Mouse (Mus musculus): ENCODE results near the gene Arhgap29. TPM values are rescaled to one million over a fixed set of nuclear protein-coding genes. Genes with fewer than 3 reads are reported as not detected.

Gene Arhgap29
- total and polyA plus RNA-seq, 3 experiments = 1.2 to 25.1 (median 5.1) TPM

GRCm38 (mm10) chr3:121913476-121913875 lies 38.9 kb upstream of the Arhgap29 start:
- no peaks in the 10 kb centered on the region for H3K27me3 ChIP-seq (ENCODE audit: insufficient read depth, low read length)
- ATAC-seq (ENCODE audit: extremely low read depth, insufficient number of reproducible peaks, low FRiP score, poor library complexity, severe bottlenecking) = no peak
- no peak overlapping the region for H3K4me3 ChIP-seq (ENCODE audit: low read depth, low read length)
- H3K4me1 ChIP-seq (ENCODE audit: insufficient read depth, low read depth, low read length) = no peaks in the 10 kb centered on the region
- H3K9me3 ChIP-seq (replicated peaks) = no peaks in the 10 kb centered on the region
- TF ChIP-seq POLR2AphosphoS5 (IDR thresholded peaks at IDR 0.05; ENCODE audit: insufficient replicate concordance, low read depth, low read length) = no peak
- TF ChIP-seq TAL1 (conservative IDR thresholded peaks at IDR 0.05; ENCODE audit: low read depth, low read length) = no peak
- TF ChIP-seq GATA2 (IDR thresholded peaks at IDR 0.05; ENCODE audit: borderline replicate concordance, low read depth, low read length) = no peak
- TF ChIP-seq CTCF (IDR thresholded peaks at IDR 0.05; ENCODE audit: low read depth, low read length) = no peak
- TF ChIP-seq GATA1 (IDR thresholded peaks at IDR 0.05; ENCODE audit: borderline replicate concordance, low read length) = no peak
- no peaks in the 10 kb centered on the region for H3K36me3 ChIP-seq (replicated peaks)
- no peak for DNase-seq (ENCODE audit: low spot score)

- H3K27me3 ChIP-seq (ENCODE audit: insufficient read depth, low read length) = no peaks in the 10 kb centered on the region
- TF ChIP-seq TAL1 (conservative IDR thresholded peaks at IDR 0.05; ENCODE audit: low read depth, low read length) (no peak), GATA2 (IDR thresholded peaks at IDR 0.05; ENCODE audit: borderline replicate concordance, low read depth, low read length) (no peak), GATA1 (IDR thresholded peaks at IDR 0.05; ENCODE audit: borderline replicate concordance, low read length) (no peak), CTCF (IDR thresholded peaks at IDR 0.05; ENCODE audit: low read depth, low read length) (no peak), POLR2AphosphoS5 (IDR thresholded peaks at IDR 0.05; ENCODE audit: insufficient replicate concordance, low read depth, low read length) (no peak)
- DNase-seq (ENCODE audit: low spot score) (no peak), ATAC-seq (ENCODE audit: extremely low read depth, insufficient number of reproducible peaks, low FRiP score, poor library complexity, severe bottlenecking) (no peak)
- H3K4me1 ChIP-seq (ENCODE audit: insufficient read depth, low read depth, low read length) = no peaks in the 10 kb centered on the region
- no peaks in the 10 kb centered on the region for H3K9me3 ChIP-seq (replicated peaks)
- H3K36me3 ChIP-seq (replicated peaks) = no peaks in the 10 kb centered on the region
- no peak overlapping the region for H3K4me3 ChIP-seq (ENCODE audit: low read depth, low read length)
These were observed 37.7 kb upstream of the Arhgap29 start for GRCm38 (mm10) chr3:121914459-121915185.

- Histone ChIP-seq H3K27me3 (ENCODE audit: insufficient read depth, low read length) (no peaks in the 10 kb centered on the region), H3K4me1 (ENCODE audit: insufficient read depth, low read depth, low read length) (no peaks in the 10 kb centered on the region), H3K36me3 (replicated peaks) (no peaks in the 10 kb centered on the region), H3K4me3 (ENCODE audit: low read depth, low read length) (no peak overlapping the region), H3K9me3 (replicated peaks) (no peaks in the 10 kb centered on the region)
- DNase-seq (ENCODE audit: low spot score) (no peak), ATAC-seq (ENCODE audit: extremely low read depth, insufficient number of reproducible peaks, low FRiP score, poor library complexity, severe bottlenecking) (no peak)
- TF ChIP-seq TAL1 (conservative IDR thresholded peaks at IDR 0.05; ENCODE audit: low read depth, low read length) (no peak), GATA2 (IDR thresholded peaks at IDR 0.05; ENCODE audit: borderline replicate concordance, low read depth, low read length) (no peak), POLR2AphosphoS5 (IDR thresholded peaks at IDR 0.05; ENCODE audit: insufficient replicate concordance, low read depth, low read length) (no peak), CTCF (IDR thresholded peaks at IDR 0.05; ENCODE audit: low read depth, low read length) (no peak)
These were observed 37.1 kb upstream of the Arhgap29 start for GRCm38 (mm10) chr3:121915191-121915590.

GRCm38 (mm10) chr3:121916802-121917532 lies 35.4 kb upstream of the Arhgap29 start:
- ATAC-seq (ENCODE audit: extremely low read depth, insufficient number of reproducible peaks, low FRiP score, poor library complexity, severe bottlenecking) = no peak
- H3K4me1 ChIP-seq (ENCODE audit: insufficient read depth, low read depth, low read length) = no peaks in the 10 kb centered on the region

GRCm38 (mm10) chr3:121917658-121918057 lies 34.7 kb upstream of the Arhgap29 start:
- no peak overlapping the region for H3K4me3 ChIP-seq (ENCODE audit: low read depth, low read length)
- DNase-seq (ENCODE audit: low spot score) = no peak
- no peak for TF ChIP-seq GATA1 (IDR thresholded peaks at IDR 0.05; ENCODE audit: borderline replicate concordance, low read length)
- TF ChIP-seq TAL1 (conservative IDR thresholded peaks at IDR 0.05; ENCODE audit: low read depth, low read length) = no peak
- no peak for TF ChIP-seq POLR2AphosphoS5 (IDR thresholded peaks at IDR 0.05; ENCODE audit: insufficient replicate concordance, low read depth, low read length)
- TF ChIP-seq CTCF (IDR thresholded peaks at IDR 0.05; ENCODE audit: low read depth, low read length) = no peak
- TF ChIP-seq GATA2 (IDR thresholded peaks at IDR 0.05; ENCODE audit: borderline replicate concordance, low read depth, low read length) = no peak
- H3K36me3 ChIP-seq (replicated peaks) = no peaks in the 10 kb centered on the region
- no peak for ATAC-seq (ENCODE audit: extremely low read depth, insufficient number of reproducible peaks, low FRiP score, poor library complexity, severe bottlenecking)
- H3K27me3 ChIP-seq (ENCODE audit: insufficient read depth, low read length) = no peaks in the 10 kb centered on the region
- no peaks in the 10 kb centered on the region for H3K9me3 ChIP-seq (replicated peaks)
- no peaks in the 10 kb centered on the region for H3K4me1 ChIP-seq (ENCODE audit: insufficient read depth, low read depth, low read length)

More at GRCm38 (mm10) chr3:121916802-121917532, 35.4 kb upstream of the Arhgap29 start:
- TF ChIP-seq GATA1 (IDR thresholded peaks at IDR 0.05; ENCODE audit: borderline replicate concordance, low read length) (no peak), CTCF (IDR thresholded peaks at IDR 0.05; ENCODE audit: low read depth, low read length) (no peak), GATA2 (IDR thresholded peaks at IDR 0.05; ENCODE audit: borderline replicate concordance, low read depth, low read length) (no peak), TAL1 (conservative IDR thresholded peaks at IDR 0.05; ENCODE audit: low read depth, low read length) (no peak), POLR2AphosphoS5 (IDR thresholded peaks at IDR 0.05; ENCODE audit: insufficient replicate concordance, low read depth, low read length) (no peak)
- H3K36me3 ChIP-seq (replicated peaks) = no peaks in the 10 kb centered on the region
- H3K4me3 ChIP-seq (ENCODE audit: low read depth, low read length) = no peak overlapping the region
- no peaks in the 10 kb centered on the region for H3K9me3 ChIP-seq (replicated peaks)
- H3K27me3 ChIP-seq (ENCODE audit: insufficient read depth, low read length) = no peaks in the 10 kb centered on the region
- DNase-seq (ENCODE audit: low spot score) = no peak

GRCm38 (mm10) chr3:121919961-121920360 lies 32.4 kb upstream of the Arhgap29 start:
- H3K36me3 ChIP-seq (replicated peaks) = no peaks in the 10 kb centered on the region
- no peaks in the 10 kb centered on the region for H3K9me3 ChIP-seq (replicated peaks)
- H3K4me3 ChIP-seq (ENCODE audit: low read depth, low read length) = no peak overlapping the region
- H3K27me3 ChIP-seq (ENCODE audit: insufficient read depth, low read length) = no peaks in the 10 kb centered on the region
- DNase-seq (ENCODE audit: low spot score) (no peak), ATAC-seq (ENCODE audit: extremely low read depth, insufficient number of reproducible peaks, low FRiP score, poor library complexity, severe bottlenecking) (no peak)
- H3K4me1 ChIP-seq (ENCODE audit: insufficient read depth, low read depth, low read length) = no peaks in the 10 kb centered on the region
- TF ChIP-seq POLR2AphosphoS5 (IDR thresholded peaks at IDR 0.05; ENCODE audit: insufficient replicate concordance, low read depth, low read length) (no peak), CTCF (IDR thresholded peaks at IDR 0.05; ENCODE audit: low read depth, low read length) (no peak), GATA2 (IDR thresholded peaks at IDR 0.05; ENCODE audit: borderline replicate concordance, low read depth, low read length) (no peak), GATA1 (IDR thresholded peaks at IDR 0.05; ENCODE audit: borderline replicate concordance, low read length) (no peak), TAL1 (conservative IDR thresholded peaks at IDR 0.05; ENCODE audit: low read depth, low read length) (no peak)

Measured in G1E (cell line).